Mouse (Mus musculus): ENCODE data around the gene Glb1l. TPM values are rescaled to one million over a fixed set of nuclear protein-coding genes. Genes with fewer than 3 reads are reported as not detected.

Glb1l gene
- total and polyA plus RNA-seq, 3 experiments, result 7.6 to 13.0 TPM; not detected in 1

GRCm38 (mm10) chr1:75251112-75251970, 40.7 kb upstream of the Glb1l start:
- H3K4me3 ChIP-seq (ENCODE audit: control insufficient read depth in 1 of 2, insufficient read depth in 1 of 2, low read depth in 2 of 2, low read length in 2 of 2), result peak overlapping the region; percentile 52 to 55
- H3K4me1 ChIP-seq (ENCODE audit: control insufficient read depth in 1 of 2, insufficient read depth in 2 of 2, low read length in 2 of 2), result no peaks in the 10 kb centered on the region; a peak in 1 of 4 replicates
- no peaks in the 10 kb centered on the region for H3K36me3 ChIP-seq (ENCODE audit: control insufficient read depth in 1 of 2, insufficient read depth in 2 of 2, low read length in 2 of 2)
- DNase-seq (ENCODE audit: low read depth, low spot score), result peak; percentile 90
- H3K27ac ChIP-seq (ENCODE audit: control insufficient read depth, low read depth, low read length), result no peak overlapping the region
- no peaks in the 10 kb centered on the region for H3K27me3 ChIP-seq (ENCODE audit: control insufficient read depth in 1 of 2, insufficient read depth in 2 of 2, low read length in 2 of 2)
- TF ChIP-seq CTCF (IDR thresholded peaks at IDR 0.05 in 2 of 3, conservative IDR thresholded peaks at IDR 0.05 in 1 of 3; ENCODE audit: control insufficient read depth in 1 of 3, insufficient read depth in 1 of 3, low read depth in 2 of 3, low read length in 3 of 3, poor library complexity in 1 of 3, severe bottlenecking in 1 of 3), result peak; percentile 82 to 97 (median 88)
- TF ChIP-seq RAD21 (IDR thresholded peaks at IDR 0.05; ENCODE audit: low read depth, low read length), result peak; percentile 64
- peak in 1 of 2 experiments; percentile 39; a peak in 1 of 4 replicates for TF ChIP-seq POLR2A (IDR thresholded peaks at IDR 0.05; ENCODE audit: control insufficient read depth in 1 of 2, insufficient read depth in 1 of 2, low read depth in 1 of 2, low read length in 2 of 2, poor library complexity in 1 of 2)
- 0 out of 2 replicates have a peak, but pooled peaks have one; percentile 15 for TF ChIP-seq TBP (IDR thresholded peaks at IDR 0.05; ENCODE audit: low read depth, low read length)
- TF ChIP-seq POLR2AphosphoS5 (IDR thresholded peaks at IDR 0.05; ENCODE audit: borderline replicate concordance, low read depth, low read length), result no peak
- peak; percentile 53 for TF ChIP-seq NRF1 (IDR thresholded peaks at IDR 0.05; ENCODE audit: insufficient read depth, low read depth, low read length, poor library complexity, severe bottlenecking)
- no peak for TF ChIP-seq MYB (IDR thresholded peaks at IDR 0.05; ENCODE audit: low read depth, low read length)
- TF ChIP-seq SIN3A (IDR thresholded peaks at IDR 0.05; ENCODE audit: low read length), result peak; percentile 64; the same call in 1 of the 2 replicates
- TF ChIP-seq UBTF (IDR thresholded peaks at IDR 0.05; ENCODE audit: borderline replicate concordance, insufficient read depth, low read depth, low read length), result no peak
- peak; percentile 78 for TF ChIP-seq ELF1 (IDR thresholded peaks at IDR 0.05; ENCODE audit: low read depth, low read length)
- TF ChIP-seq EP300 (IDR thresholded peaks at IDR 0.05; ENCODE audit: low read depth in 1 of 2, low read length in 2 of 2), result no peak; a peak in 1 of 4 replicates
- no peak for TF ChIP-seq CHD1 (IDR thresholded peaks at IDR 0.05; ENCODE audit: low read depth, low read length)
- peak; percentile 37 for TF ChIP-seq HCFC1 (IDR thresholded peaks at IDR 0.05; ENCODE audit: low read depth, low read length)
- peak; percentile 72 for TF ChIP-seq ZC3H11A (IDR thresholded peaks at IDR 0.05; ENCODE audit: low read depth, low read length)
- no peak for TF ChIP-seq RCOR1 (IDR thresholded peaks at IDR 0.05; ENCODE audit: low read depth, low read length)
- no peak for TF ChIP-seq MYC (IDR thresholded peaks at IDR 0.05; ENCODE audit: low read depth, low read length)
- TF ChIP-seq KAT2A (conservative IDR thresholded peaks at IDR 0.05; ENCODE audit: low read depth, low read length), result no peak
- TF ChIP-seq SMC3 (IDR thresholded peaks at IDR 0.05; ENCODE audit: low read depth, low read length), result peak; percentile 95
- peak; percentile 70; the same call in 1 of the 2 replicates for TF ChIP-seq MAZ (IDR thresholded peaks at IDR 0.05; ENCODE audit: low read depth, low read length)
- TF ChIP-seq ETS1 (IDR thresholded peaks at IDR 0.05; ENCODE audit: low read depth, low read length), result peak; percentile 44
- peak; percentile 76 for TF ChIP-seq MXI1 (IDR thresholded peaks at IDR 0.05; ENCODE audit: low read depth, low read length)
- TF ChIP-seq ZMIZ1 (IDR thresholded peaks at IDR 0.05; ENCODE audit: low read depth, low read length), result no peak
- peak; percentile 68 for TF ChIP-seq ZNF384 (IDR thresholded peaks at IDR 0.05; ENCODE audit: low read depth, low read length)
- TF ChIP-seq USF2 (IDR thresholded peaks at IDR 0.05; ENCODE audit: borderline replicate concordance in 1 of 2, insufficient read depth in 1 of 2, low read depth in 1 of 2, low read length in 2 of 2), result no peak
- no peak for TF ChIP-seq TCF12 (IDR thresholded peaks at IDR 0.05; ENCODE audit: low read depth, low read length)
- no peaks in the 10 kb centered on the region for H3K79me2 ChIP-seq (ENCODE audit: control insufficient read depth, insufficient read depth, low read length, poor library complexity)
- H3K9me3 ChIP-seq (replicated peaks; ENCODE audit: insufficient read depth, low read length), result no peaks in the 10 kb centered on the region
- peak overlapping the region; percentile 63 for H3K9ac ChIP-seq (ENCODE audit: control insufficient read depth, low read depth, low read length, poor library complexity, severe bottlenecking)
